Mouse (Mus musculus): ENCODE measurements around the gene Pbx2. TPM values are rescaled to one million over a fixed set of nuclear protein-coding genes. Genes with fewer than 3 reads are reported as not detected.

Pbx2 gene
- polyA plus RNA-seq, 1 experiment from 2014 or later = 64.2 TPM

GRCm38 (mm10) chr17:34603375-34604060, 12.5 kb downstream of the Pbx2 start, which contains the start of gene Rnf5:
TSS of gene Rnf5 (minus strand) at chr17:34603690.
- WGBS (ENCODE audit: missing documents) = 2% methylated on average over 25 of the region's 30 CpGs
- Histone ChIP-seq H3K79me2 (ENCODE audit: inconsistent target) (peaks cover 44% of the 10 kb centered on the region), H3K27ac (peak within 1 kb of the TSS; percentile 85), H3K4me3 (ENCODE audit: inconsistent target) (peak within 1 kb of the TSS; percentile 86), H3K36me3 (ENCODE audit: inconsistent target) (no peaks in the 10 kb centered on the region)

- H3K27ac ChIP-seq = peak within 1 kb of the TSS; percentile 85
- WGBS (ENCODE audit: missing documents) = 1% methylated on average over 31 of the region's 35 CpGs
- H3K36me3 ChIP-seq (ENCODE audit: inconsistent target) = no peaks in the 10 kb centered on the region
- peak within 1 kb of the TSS; percentile 86 for H3K4me3 ChIP-seq (ENCODE audit: inconsistent target)
- peaks cover 49% of the 10 kb centered on the region for H3K79me2 ChIP-seq (ENCODE audit: inconsistent target)
These were observed 13.0 kb downstream of the Pbx2 start, which contains the start of gene Agpat1 for GRCm38 (mm10) chr17:34604061-34604508. TSS of gene Agpat1 (plus strand) at chr17:34604262.

GRCm38 (mm10) chr17:34604511-34605237, 13.6 kb downstream of the Pbx2 start:
- H3K27ac ChIP-seq = peak overlapping the region; percentile 85
- WGBS (ENCODE audit: missing documents) = 19% methylated on average over 24 of the region's 24 CpGs
- peaks cover 52% of the 10 kb centered on the region for H3K79me2 ChIP-seq (ENCODE audit: inconsistent target)
- H3K4me3 ChIP-seq (ENCODE audit: inconsistent target) = peak overlapping the region; percentile 75
- H3K36me3 ChIP-seq (ENCODE audit: inconsistent target) = no peaks in the 10 kb centered on the region

GRCm38 (mm10) chr17:34605609-34606008, 14.5 kb downstream of the Pbx2 start:
- WGBS (ENCODE audit: missing documents) = 2% methylated on average over 24 of the region's 30 CpGs

GRCm38 (mm10) chr17:34606186-34607039, 15.3 kb downstream of the Pbx2 start:
- Histone ChIP-seq H3K36me3 (ENCODE audit: inconsistent target) (peaks cover 11% of the 10 kb centered on the region; the same call in 1 of the 2 replicates), H3K79me2 (ENCODE audit: inconsistent target) (peaks cover 55% of the 10 kb centered on the region), H3K27ac (peak overlapping the region; percentile 46; the same call in 1 of the 2 replicates), H3K4me3 (ENCODE audit: inconsistent target) (peak overlapping the region; percentile 75)
- 18% methylated on average over 31 of the region's 32 CpGs for WGBS (ENCODE audit: missing documents)

More at GRCm38 (mm10) chr17:34605609-34606008, 14.5 kb downstream of the Pbx2 start:
- Histone ChIP-seq H3K4me3 (ENCODE audit: inconsistent target) (peak overlapping the region; percentile 75), H3K79me2 (ENCODE audit: inconsistent target) (peaks cover 55% of the 10 kb centered on the region), H3K36me3 (ENCODE audit: inconsistent target) (peaks cover 4% of the 10 kb centered on the region; the same call in 1 of the 2 replicates), H3K27ac (peak overlapping the region; percentile 85)

GRCm38 (mm10) chr17:34607997-34608396, 16.9 kb downstream of the Pbx2 start:
- 78% methylated on average over 7 of the region's 7 CpGs for WGBS (ENCODE audit: missing documents)
- Histone ChIP-seq H3K36me3 (ENCODE audit: inconsistent target) (peaks cover 26% of the 10 kb centered on the region; the same call in 1 of the 2 replicates), H3K79me2 (ENCODE audit: inconsistent target) (peaks cover 41% of the 10 kb centered on the region), H3K4me3 (ENCODE audit: inconsistent target) (no peak overlapping the region), H3K27ac (no peak overlapping the region)

GRCm38 (mm10) chr17:34611050-34611449, 20.0 kb downstream of the Pbx2 start:
- 92% methylated on average over 8 of the region's 8 CpGs for WGBS (ENCODE audit: missing documents)
- Histone ChIP-seq H3K36me3 (ENCODE audit: inconsistent target) (peaks cover 43% of the 10 kb centered on the region; the same call in 1 of the 2 replicates), H3K79me2 (ENCODE audit: inconsistent target) (peaks cover 36% of the 10 kb centered on the region), H3K27ac (no peak overlapping the region), H3K4me3 (ENCODE audit: inconsistent target) (no peak overlapping the region)

- Histone ChIP-seq H3K36me3 (ENCODE audit: inconsistent target) (peaks cover 53% of the 10 kb centered on the region), H3K79me2 (ENCODE audit: inconsistent target) (peaks cover 15% of the 10 kb centered on the region), H3K27ac (no peak overlapping the region), H3K4me3 (ENCODE audit: inconsistent target) (no peak overlapping the region)
- WGBS (ENCODE audit: missing documents) = 78% methylated on average over 11 of the region's 11 CpGs
These were observed 22.1 kb downstream of the Pbx2 start for GRCm38 (mm10) chr17:34613054-34613645.

GRCm38 (mm10) chr17:34613830-34614229, 22.8 kb downstream of the Pbx2 start:
- H3K27ac ChIP-seq = no peak overlapping the region
- no peak overlapping the region for H3K4me3 ChIP-seq (ENCODE audit: inconsistent target)
- peaks cover 8% of the 10 kb centered on the region; the same call in 1 of the 2 replicates for H3K79me2 ChIP-seq (ENCODE audit: inconsistent target)
- H3K36me3 ChIP-seq (ENCODE audit: inconsistent target) = peaks cover 53% of the 10 kb centered on the region
- WGBS (ENCODE audit: missing documents) = 98% methylated on average over 10 of the region's 10 CpGs

GRCm38 (mm10) chr17:34615871-34616270, 24.8 kb downstream of the Pbx2 start, which contains the start of gene Egfl8:
TSS of gene Egfl8 (minus strand) at chr17:34615971.
- Histone ChIP-seq H3K36me3 (ENCODE audit: inconsistent target) (peaks cover 48% of the 10 kb centered on the region), H3K27ac (no peak within 1 kb of the TSS), H3K79me2 (ENCODE audit: inconsistent target) (no peaks in the 10 kb centered on the region), H3K4me3 (ENCODE audit: inconsistent target) (no peak within 1 kb of the TSS)
- 94% methylated on average over 5 of the region's 6 CpGs for WGBS (ENCODE audit: missing documents)

- 18% methylated on average over 6 of the region's 6 CpGs for WGBS (ENCODE audit: missing documents)
- no peak overlapping the region for H3K4me3 ChIP-seq (ENCODE audit: inconsistent target)
- H3K36me3 ChIP-seq (ENCODE audit: inconsistent target) = peaks cover 46% of the 10 kb centered on the region
- H3K27ac ChIP-seq = no peak overlapping the region
- H3K79me2 ChIP-seq (ENCODE audit: inconsistent target) = no peaks in the 10 kb centered on the region
These were observed 27.9 kb downstream of the Pbx2 start for GRCm38 (mm10) chr17:34618999-34619398.

- H3K27ac ChIP-seq = no peak overlapping the region
- peaks cover 10% of the 10 kb centered on the region; the same call in 1 of the 2 replicates for H3K79me2 ChIP-seq (ENCODE audit: inconsistent target)
- H3K36me3 ChIP-seq (ENCODE audit: inconsistent target) = peaks cover 48% of the 10 kb centered on the region
These were observed 29.9 kb downstream of the Pbx2 start for GRCm38 (mm10) chr17:34621006-34621405.

GRCm38 (mm10) chr17:34623161-34623560, 32.1 kb downstream of the Pbx2 start:
- peaks cover 17% of the 10 kb centered on the region; the same call in 1 of the 2 replicates for H3K79me2 ChIP-seq (ENCODE audit: inconsistent target)
- H3K4me3 ChIP-seq (ENCODE audit: inconsistent target) = no peak overlapping the region
- H3K27ac ChIP-seq = no peak overlapping the region
- WGBS (ENCODE audit: missing documents) = 89% methylated on average over 9 of the region's 9 CpGs
- peaks cover 37% of the 10 kb centered on the region for H3K36me3 ChIP-seq (ENCODE audit: inconsistent target)

More at GRCm38 (mm10) chr17:34621006-34621405, 29.9 kb downstream of the Pbx2 start:
- no peak overlapping the region for H3K4me3 ChIP-seq (ENCODE audit: inconsistent target)
- WGBS (ENCODE audit: missing documents) = 95% methylated on average over 8 of the region's 8 CpGs
